Mouse (Mus musculus): ENCODE measurements around the gene 4933414I15Rik.

GRCm38 (mm10) chr11:50932040-50932439 lies 11.5 kb downstream of the 4933414I15Rik start:
- TF ChIP-seq POLR2A (IDR thresholded peaks at IDR 0.05; ENCODE audit: insufficient read depth, low read length) (no peak), CTCF (IDR thresholded peaks at IDR 0.05; ENCODE audit: low read depth, low read length) (no peak)
